Mouse (Mus musculus): ENCODE measurements around the gene Txlnb. TPM values are rescaled to one million over a fixed set of nuclear protein-coding genes. Genes with fewer than 3 reads are reported as not detected.
"Not testable (repeated sequence)": the region's sequence is repeated elsewhere in the genome, so short reads cannot be mapped to it uniquely, and the experiment has no call there.

The Txlnb gene
- total and polyA plus RNA-seq, 3 experiments, result not detected

GRCm38 (mm10) chr10:17772364-17772763, 23.7 kb upstream of the Txlnb start:
- Histone ChIP-seq H3K79me2 (ENCODE audit: control insufficient read depth, insufficient read depth, low read length, poor library complexity) (no peaks in the 10 kb centered on the region), H3K4me3 (ENCODE audit: control insufficient read depth in 1 of 2, insufficient read depth in 1 of 2, low read depth in 2 of 2, low read length in 2 of 2) (no peak overlapping the region), H3K4me1 (ENCODE audit: control insufficient read depth in 1 of 2, insufficient read depth in 2 of 2, low read length in 2 of 2) (no peaks in the 10 kb centered on the region), H3K27me3 (ENCODE audit: control insufficient read depth in 1 of 2, insufficient read depth in 2 of 2, low read length in 2 of 2) (no peaks in the 10 kb centered on the region), H3K36me3 (ENCODE audit: control insufficient read depth in 1 of 2, insufficient read depth in 2 of 2, low read length in 2 of 2) (peaks cover 0 to 2% of the 10 kb centered on the region in 2 experiments; a peak in 1 of 4 replicates), H3K9ac (ENCODE audit: control insufficient read depth, low read depth, low read length, poor library complexity, severe bottlenecking) (no peak overlapping the region), H3K9me3 (replicated peaks; ENCODE audit: insufficient read depth, low read length) (no peaks in the 10 kb centered on the region), H3K27ac (ENCODE audit: control insufficient read depth, low read depth, low read length) (no peak overlapping the region)
- DNase-seq (ENCODE audit: low read depth, low spot score), result no peak
- TF ChIP-seq ZMIZ1 (IDR thresholded peaks at IDR 0.05; ENCODE audit: low read depth, low read length), result no peak

GRCm38 (mm10) chr10:17774366-17774765, 21.7 kb upstream of the Txlnb start:
- H3K36me3 ChIP-seq (ENCODE audit: control insufficient read depth in 1 of 2, insufficient read depth in 2 of 2, low read length in 2 of 2), result peaks cover 0 to 2% of the 10 kb centered on the region in 2 experiments; a peak in 1 of 4 replicates
- no peak overlapping the region for H3K9ac ChIP-seq (ENCODE audit: control insufficient read depth, low read depth, low read length, poor library complexity, severe bottlenecking)
- no peaks in the 10 kb centered on the region for H3K79me2 ChIP-seq (ENCODE audit: control insufficient read depth, insufficient read depth, low read length, poor library complexity)
- no peak overlapping the region for H3K4me3 ChIP-seq (ENCODE audit: control insufficient read depth in 1 of 2, insufficient read depth in 1 of 2, low read depth in 2 of 2, low read length in 2 of 2)
- no peak for DNase-seq (ENCODE audit: low read depth, low spot score)
- TF ChIP-seq MAFK (IDR thresholded peaks at IDR 0.05; ENCODE audit: borderline replicate concordance, low read depth, low read length), result no peak
- no peak for TF ChIP-seq CTCF (IDR thresholded peaks at IDR 0.05 in 2 of 3, conservative IDR thresholded peaks at IDR 0.05 in 1 of 3; ENCODE audit: control insufficient read depth in 1 of 3, insufficient read depth in 1 of 3, low read depth in 2 of 3, low read length in 3 of 3, poor library complexity in 1 of 3, severe bottlenecking in 1 of 3)
- TF ChIP-seq UBTF (IDR thresholded peaks at IDR 0.05; ENCODE audit: borderline replicate concordance, insufficient read depth, low read depth, low read length), result no peak
- no peak for TF ChIP-seq BHLHE40 (IDR thresholded peaks at IDR 0.05; ENCODE audit: borderline replicate concordance, low read depth, low read length)
- TF ChIP-seq KAT2A (conservative IDR thresholded peaks at IDR 0.05; ENCODE audit: low read depth, low read length), result no peak
- TF ChIP-seq RCOR1 (IDR thresholded peaks at IDR 0.05; ENCODE audit: low read depth, low read length), result no peak
- TF ChIP-seq CHD2 (IDR thresholded peaks at IDR 0.05; ENCODE audit: low read length), result no peak
- TF ChIP-seq HCFC1 (IDR thresholded peaks at IDR 0.05; ENCODE audit: low read depth, low read length), result no peak
- TF ChIP-seq MYC (IDR thresholded peaks at IDR 0.05; ENCODE audit: low read depth, low read length), result no peak
- no peak for TF ChIP-seq MEF2A (IDR thresholded peaks at IDR 0.05; ENCODE audit: extremely low read depth, insufficient replicate concordance, low read depth, low read length, poor library complexity, severe bottlenecking)
- TF ChIP-seq GABPA (IDR thresholded peaks at IDR 0.05; ENCODE audit: low read depth, low read length), result no peak
- TF ChIP-seq TCF12 (IDR thresholded peaks at IDR 0.05; ENCODE audit: low read depth, low read length), result no peak
- TF ChIP-seq MAX (IDR thresholded peaks at IDR 0.05; ENCODE audit: low read length), result no peak
- TF ChIP-seq POLR2AphosphoS2 (IDR thresholded peaks at IDR 0.05; ENCODE audit: low read length), result no peak
- H3K9me3 ChIP-seq (replicated peaks; ENCODE audit: insufficient read depth, low read length), result no peaks in the 10 kb centered on the region
- H3K27me3 ChIP-seq (ENCODE audit: control insufficient read depth in 1 of 2, insufficient read depth in 2 of 2, low read length in 2 of 2), result no peaks in the 10 kb centered on the region
- no peaks in the 10 kb centered on the region for H3K4me1 ChIP-seq (ENCODE audit: control insufficient read depth in 1 of 2, insufficient read depth in 2 of 2, low read length in 2 of 2)
- H3K27ac ChIP-seq (ENCODE audit: control insufficient read depth, low read depth, low read length), result no peak overlapping the region

GRCm38 (mm10) chr10:17775079-17775478, 20.9 kb upstream of the Txlnb start:
- Histone ChIP-seq H3K9me3 (replicated peaks; ENCODE audit: insufficient read depth, low read length) (no peaks in the 10 kb centered on the region), H3K9ac (ENCODE audit: control insufficient read depth, low read depth, low read length, poor library complexity, severe bottlenecking) (no peak overlapping the region), H3K36me3 (ENCODE audit: control insufficient read depth in 1 of 2, insufficient read depth in 2 of 2, low read length in 2 of 2) (no peaks in the 10 kb centered on the region), H3K27ac (ENCODE audit: control insufficient read depth, low read depth, low read length) (no peak overlapping the region), H3K4me3 (ENCODE audit: control insufficient read depth in 1 of 2, insufficient read depth in 1 of 2, low read depth in 2 of 2, low read length in 2 of 2) (no peak overlapping the region), H3K4me1 (ENCODE audit: control insufficient read depth in 1 of 2, insufficient read depth in 2 of 2, low read length in 2 of 2) (no peaks in the 10 kb centered on the region), H3K27me3 (ENCODE audit: control insufficient read depth in 1 of 2, insufficient read depth in 2 of 2, low read length in 2 of 2) (no peaks in the 10 kb centered on the region), H3K79me2 (ENCODE audit: control insufficient read depth, insufficient read depth, low read length, poor library complexity) (no peaks in the 10 kb centered on the region)
- no peak for TF ChIP-seq ZKSCAN1 (IDR thresholded peaks at IDR 0.05; ENCODE audit: low read depth, low read length)
- no peak for TF ChIP-seq BHLHE40 (IDR thresholded peaks at IDR 0.05; ENCODE audit: borderline replicate concordance, low read depth, low read length)
- TF ChIP-seq NRF1 (IDR thresholded peaks at IDR 0.05; ENCODE audit: insufficient read depth, low read depth, low read length, poor library complexity, severe bottlenecking), result no peak
- no peak for TF ChIP-seq POLR2AphosphoS5 (IDR thresholded peaks at IDR 0.05; ENCODE audit: borderline replicate concordance, low read depth, low read length)
- no peak for TF ChIP-seq ZMIZ1 (IDR thresholded peaks at IDR 0.05; ENCODE audit: low read depth, low read length)
- no peak for TF ChIP-seq TCF12 (IDR thresholded peaks at IDR 0.05; ENCODE audit: low read depth, low read length)
- no peak for TF ChIP-seq NELFE (IDR thresholded peaks at IDR 0.05; ENCODE audit: low read depth, low read length)
- TF ChIP-seq HCFC1 (IDR thresholded peaks at IDR 0.05; ENCODE audit: low read depth, low read length), result no peak
- TF ChIP-seq CHD1 (IDR thresholded peaks at IDR 0.05; ENCODE audit: low read depth, low read length), result no peak
- DNase-seq (ENCODE audit: low read depth, low spot score), result peak; percentile 14

GRCm38 (mm10) chr10:17776684-17777083, 19.3 kb upstream of the Txlnb start:
- H3K79me2 ChIP-seq (ENCODE audit: control insufficient read depth, insufficient read depth, low read length, poor library complexity); H3K27me3 ChIP-seq (ENCODE audit: control insufficient read depth in 1 of 2, insufficient read depth in 2 of 2, low read length in 2 of 2); H3K4me1 ChIP-seq (ENCODE audit: control insufficient read depth in 1 of 2, insufficient read depth in 2 of 2, low read length in 2 of 2); H3K4me3 ChIP-seq (ENCODE audit: control insufficient read depth in 1 of 2, insufficient read depth in 1 of 2, low read depth in 2 of 2, low read length in 2 of 2); DNase-seq (ENCODE audit: low read depth, low spot score); H3K36me3 ChIP-seq (ENCODE audit: control insufficient read depth in 1 of 2, insufficient read depth in 2 of 2, low read length in 2 of 2); H3K9ac ChIP-seq (ENCODE audit: control insufficient read depth, low read depth, low read length, poor library complexity, severe bottlenecking); H3K9me3 ChIP-seq (replicated peaks; ENCODE audit: insufficient read depth, low read length); H3K27ac ChIP-seq (ENCODE audit: control insufficient read depth, low read depth, low read length): not testable (repeated sequence)
